ENCODE assay signal across 27 mouse cellular contexts in the genomic region with DNA sequence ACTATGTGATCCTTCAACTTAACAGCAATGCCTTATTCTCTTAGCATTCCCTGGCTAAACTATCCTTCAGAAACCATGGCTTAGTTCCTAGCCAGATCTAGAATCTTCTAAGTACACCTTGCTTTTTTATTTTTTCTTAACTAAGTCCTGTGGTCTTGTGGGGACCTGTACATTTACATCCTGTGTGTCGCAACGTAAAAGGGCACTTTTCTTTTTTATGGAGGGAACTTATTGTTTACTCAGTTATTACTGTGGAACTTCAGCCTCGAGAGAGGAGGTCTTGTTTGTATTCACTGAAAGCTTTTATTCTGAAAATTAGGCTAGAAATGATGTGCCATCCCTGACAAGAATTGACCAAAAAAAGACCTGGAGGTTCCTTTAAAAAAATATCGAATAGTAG. TPM values are rescaled to one million over a fixed set of nuclear protein-coding genes. Genes with fewer than 3 reads are reported as not detected.
DNase-seq lines count a peak whose midpoint lies in the region; ATAC-seq and TF ChIP-seq lines count a peak whose summit lies in the region.
"Had no signal": no experiment of that assay in that cellular context is flagged by ENCODE, and none has a peak within 500 bp of the region (broad histone marks: within the 10 kb centered on the region; RNA-seq: fewer than 3 reads in every experiment).

No protein-coding gene starts in this region.

- H3K9ac ChIP-seq in intestine, embryonic 15.5 days: no peak overlapping the region
- no peak overlapping the region for H3K9ac ChIP-seq in intestine, postnatal 0 days (ENCODE audit: low read depth, low read length)
- H3K9ac ChIP-seq in lung, embryonic 16.5 days (ENCODE audit: low read length): no peak overlapping the region
- no peak overlapping the region for H3K9ac ChIP-seq in midbrain, embryonic 11.5 days (ENCODE audit: low read length)
- H3K9ac ChIP-seq in midbrain, embryonic 16.5 days (ENCODE audit: low read depth, low read length): no peak overlapping the region
- no peak overlapping the region for H3K9ac ChIP-seq in intestine, embryonic 16.5 days (ENCODE audit: low read depth, low read length)
- H3K9ac ChIP-seq: embryonic facial prominence, embryonic 12.5 days; forebrain, embryonic 13.5 days; forebrain, embryonic 15.5 days had no signal

- peaks cover 6% of the 10 kb centered on the region for H3K27me3 ChIP-seq in intestine, embryonic 15.5 days (replicated peaks)
- H3K27me3 ChIP-seq in intestine, postnatal 0 days (replicated peaks; ENCODE audit: control insufficient read depth, insufficient read depth, low read length): 0 out of 2 replicates have a peak, but pooled peaks cover 8% of the 10 kb centered on the region
- peaks cover 11% of the 10 kb centered on the region for H3K27me3 ChIP-seq in lung, embryonic 16.5 days (ENCODE audit: control insufficient read depth, insufficient read depth, low read depth, low read length)
- H3K27me3 ChIP-seq in midbrain, embryonic 11.5 days (ENCODE audit: control insufficient read depth, insufficient read depth, low read length): peaks cover 40% of the 10 kb centered on the region
- H3K27me3 ChIP-seq in midbrain, embryonic 16.5 days (ENCODE audit: control insufficient read depth, insufficient read depth, low read depth, low read length): peaks cover 37% of the 10 kb centered on the region
- H3K27me3 ChIP-seq in intestine, embryonic 16.5 days (replicated peaks; ENCODE audit: control insufficient read depth, insufficient read depth, low read length): peaks cover 2% of the 10 kb centered on the region; the same call in 1 of the 2 replicates
- H3K27me3 ChIP-seq: CH12.LX had no signal

- H3K9me3 ChIP-seq in intestine, embryonic 15.5 days: no peaks in the 10 kb centered on the region
- no peaks in the 10 kb centered on the region for H3K9me3 ChIP-seq in intestine, postnatal 0 days (ENCODE audit: control insufficient read depth)
- H3K9me3 ChIP-seq in lung, embryonic 16.5 days (ENCODE audit: control insufficient read depth, low read length): no peaks in the 10 kb centered on the region
- no peaks in the 10 kb centered on the region for H3K9me3 ChIP-seq in midbrain, embryonic 11.5 days (ENCODE audit: control insufficient read depth, low read length)
- no peaks in the 10 kb centered on the region for H3K9me3 ChIP-seq in midbrain, embryonic 16.5 days (replicated peaks; ENCODE audit: control insufficient read depth, low read length, poor library complexity, severe bottlenecking)
- no peaks in the 10 kb centered on the region for H3K9me3 ChIP-seq in intestine, embryonic 16.5 days (ENCODE audit: control insufficient read depth, low read length)
- H3K9me3 ChIP-seq: embryonic facial prominence, embryonic 10.5 days; embryonic facial prominence, embryonic 12.5 days; forebrain, embryonic 13.5 days; forebrain, embryonic 15.5 days; G1E had no signal

- H3K27ac ChIP-seq in intestine, embryonic 15.5 days: no peak overlapping the region
- H3K27ac ChIP-seq in intestine, postnatal 0 days (ENCODE audit: low read depth, low read length): no peak overlapping the region
- 0 out of 2 replicates have a peak overlapping the region, but pooled peaks have one; percentile 41 for H3K27ac ChIP-seq in lung, embryonic 16.5 days (ENCODE audit: low read length)
- H3K27ac ChIP-seq in midbrain, embryonic 11.5 days (ENCODE audit: low read depth, low read length): no peak overlapping the region
- no peak overlapping the region for H3K27ac ChIP-seq in midbrain, embryonic 16.5 days (ENCODE audit: low read length)
- H3K27ac ChIP-seq in intestine, embryonic 16.5 days (ENCODE audit: low read length): no peak overlapping the region
- H3K27ac ChIP-seq: embryonic facial prominence, embryonic 10.5 days; embryonic facial prominence, embryonic 12.5 days; forebrain, embryonic 13.5 days; forebrain, embryonic 15.5 days had no signal

- no peak for TF ChIP-seq CTCF in intestine, postnatal 0 days (IDR thresholded peaks at IDR 0.05; ENCODE audit: low read depth)

- WGBS in intestine, embryonic 15.5 days: 45% methylated on average over 4 of the region's 4 CpGs
- WGBS in intestine, postnatal 0 days: 30% methylated on average over 4 of the region's 4 CpGs
- 42% methylated on average over 4 of the region's 4 CpGs for WGBS in lung, embryonic 16.5 days
- 89% methylated on average over 4 of the region's 4 CpGs for WGBS in midbrain, embryonic 11.5 days
- 87% methylated on average over 4 of the region's 4 CpGs for WGBS in midbrain, embryonic 16.5 days
- 49% methylated on average over 4 of the region's 4 CpGs for WGBS in intestine, embryonic 16.5 days

- no peaks in the 10 kb centered on the region for H3K4me1 ChIP-seq in intestine, embryonic 15.5 days (replicated peaks)
- H3K4me1 ChIP-seq in intestine, postnatal 0 days (replicated peaks; ENCODE audit: control insufficient read depth, insufficient read depth, low read length): no peaks in the 10 kb centered on the region
- H3K4me1 ChIP-seq in lung, embryonic 16.5 days (replicated peaks; ENCODE audit: control insufficient read depth, insufficient read depth, low read length): 0 out of 2 replicates have a peak, but pooled peaks cover 4% of the 10 kb centered on the region
- peaks cover 8% of the 10 kb centered on the region; the same call in 1 of the 2 replicates for H3K4me1 ChIP-seq in midbrain, embryonic 11.5 days (ENCODE audit: control insufficient read depth, insufficient read depth, low read length)
- H3K4me1 ChIP-seq in midbrain, embryonic 16.5 days (ENCODE audit: control insufficient read depth, insufficient read depth, low read length): peaks cover 5% of the 10 kb centered on the region
- H3K4me1 ChIP-seq in intestine, embryonic 16.5 days (ENCODE audit: control insufficient read depth, insufficient read depth, low read length): no peaks in the 10 kb centered on the region
- H3K4me1 ChIP-seq: embryonic facial prominence, embryonic 12.5 days had no signal

- 0 out of 2 replicates have a peak, but pooled peaks have one; percentile 66 for ATAC-seq in intestine, embryonic 15.5 days
- ATAC-seq in intestine, postnatal 0 days: no peak
- ATAC-seq in lung, embryonic 16.5 days (ENCODE audit: low read depth): no peak
- no peak for ATAC-seq in midbrain, embryonic 11.5 days (ENCODE audit: low FRiP score)
- no peak for ATAC-seq in midbrain, embryonic 16.5 days
- ATAC-seq in intestine, embryonic 16.5 days: peak; percentile 59; the same call in 1 of the 2 replicates
- ATAC-seq: activated CD4-positive, CD25-positive, alpha-beta regulatory T cell, adult 4 months; CD4-positive, CD25-positive, alpha-beta regulatory T cell, adult 4 months; forebrain, embryonic 13.5 days; forebrain, embryonic 15.5 days; Patski had no signal

- H3K4me2 ChIP-seq in intestine, embryonic 15.5 days (replicated peaks): no peak overlapping the region
- H3K4me2 ChIP-seq in intestine, postnatal 0 days (replicated peaks; ENCODE audit: low read depth): no peak overlapping the region
- no peak overlapping the region for H3K4me2 ChIP-seq in lung, embryonic 16.5 days (ENCODE audit: low read depth, low read length)
- H3K4me2 ChIP-seq in midbrain, embryonic 11.5 days: no peak overlapping the region
- H3K4me2 ChIP-seq in midbrain, embryonic 16.5 days (ENCODE audit: low read length): no peak overlapping the region
- no peak overlapping the region for H3K4me2 ChIP-seq in intestine, embryonic 16.5 days (ENCODE audit: low read depth, low read length)
- H3K4me2 ChIP-seq: embryonic facial prominence, embryonic 12.5 days; forebrain, embryonic 13.5 days; forebrain, embryonic 15.5 days had no signal

- H3K36me3 ChIP-seq in intestine, embryonic 15.5 days: no peaks in the 10 kb centered on the region
- no peaks in the 10 kb centered on the region for H3K36me3 ChIP-seq in intestine, postnatal 0 days (ENCODE audit: control insufficient read depth, insufficient read depth)
- no peaks in the 10 kb centered on the region for H3K36me3 ChIP-seq in lung, embryonic 16.5 days (ENCODE audit: control insufficient read depth, insufficient read depth, low read length)
- H3K36me3 ChIP-seq in midbrain, embryonic 11.5 days (ENCODE audit: control insufficient read depth, insufficient read depth, low read length): no peaks in the 10 kb centered on the region
- no peaks in the 10 kb centered on the region for H3K36me3 ChIP-seq in midbrain, embryonic 16.5 days (ENCODE audit: control insufficient read depth, insufficient read depth, low read length)
- no peaks in the 10 kb centered on the region for H3K36me3 ChIP-seq in intestine, embryonic 16.5 days (ENCODE audit: control insufficient read depth, insufficient read depth, low read length)
- H3K36me3 ChIP-seq: embryonic facial prominence, embryonic 10.5 days; embryonic facial prominence, embryonic 12.5 days; forebrain, embryonic 15.5 days; G1E had no signal

- no peak for DNase-seq in lung, adult 18-20 months
- DNase-seq in midbrain, embryonic 11.5 days (ENCODE audit: low spot score, missing footprints): peak; percentile 81
- DNase-seq in right cerebral cortex, adult 18-20 months: no peak
- DNase-seq: adrenal gland, adult 8-10 months; adrenal gland, postnatal 14 days; adrenal gland, postnatal 36 days; B cell, adult 2 months; cerebellum, adult 11-12 months; cerebellum, adult 2 months; cerebellum, adult 9-10 months; cerebellum, postnatal 10 days; cerebellum, postnatal 25 days had no signal

- no peak overlapping the region for H3K4me3 ChIP-seq in intestine, embryonic 15.5 days (replicated peaks)
- no peak overlapping the region for H3K4me3 ChIP-seq in intestine, postnatal 0 days (ENCODE audit: low read depth, low read length)
- no peak overlapping the region for H3K4me3 ChIP-seq in lung, embryonic 16.5 days (ENCODE audit: low read length)
- no peak overlapping the region for H3K4me3 ChIP-seq in midbrain, embryonic 11.5 days (ENCODE audit: low read depth, low read length)
- no peak overlapping the region for H3K4me3 ChIP-seq in midbrain, embryonic 16.5 days (ENCODE audit: low read depth, low read length)
- no peak overlapping the region for H3K4me3 ChIP-seq in intestine, embryonic 16.5 days (ENCODE audit: low read length)
- H3K4me3 ChIP-seq: embryonic facial prominence, embryonic 10.5 days; embryonic facial prominence, embryonic 12.5 days; forebrain, embryonic 13.5 days; forebrain, embryonic 15.5 days had no signal

RNA-seq across cellular contexts. Expression of gene Foxa1, which starts 18.4 kb away (rescaled TPM):
- 6.4 and 8.9 TPM in 2 replicates for polyA plus RNA-seq in intestine, embryonic 15.5 days (2015; fragmentation: Nextera tagmentation; extraction: Ambion mirVana)
- 3.7 and 4.0 TPM in 2 replicates for polyA plus RNA-seq in intestine, postnatal 0 days (2015; fragmentation: Nextera tagmentation; extraction: Ambion mirVana)
- polyA plus RNA-seq in lung, embryonic 16.5 days (2015; fragmentation: Nextera tagmentation; extraction: Ambion mirVana): 7.5 and 8.2 TPM in 2 replicates
- polyA plus RNA-seq in midbrain, embryonic 11.5 days (2014; fragmentation: Nextera tagmentation; extraction: Ambion mirVana): 6.8 and 10.5 TPM in 2 replicates
- 1.1 and 1.8 TPM in 2 replicates for polyA plus RNA-seq in midbrain, embryonic 16.5 days (2015; fragmentation: Nextera tagmentation; extraction: Ambion mirVana)
- 2.9 and 3.3 TPM in 2 replicates for polyA plus RNA-seq in intestine, embryonic 16.5 days (2015; fragmentation: Nextera tagmentation; extraction: Ambion mirVana)
- polyA plus RNA-seq: activated CD4-positive, CD25-positive, alpha-beta regulatory T cell, adult 4 months; CD4-positive, CD25-positive, alpha-beta regulatory T cell, adult 4 months; cortical plate, adult 2 months had no signal

RNA-seq across cellular contexts. Expression of gene Ttc6, which starts 35.6 kb away (rescaled TPM):
- 0.71 and 0.92 TPM in 2 replicates for polyA plus RNA-seq in intestine, embryonic 15.5 days (2015; fragmentation: Nextera tagmentation; extraction: Ambion mirVana)
- polyA plus RNA-seq in intestine, postnatal 0 days (2015; fragmentation: Nextera tagmentation; extraction: Ambion mirVana): 0.20 and 0.43 TPM in 2 replicates
- 3.0 and 5.1 TPM in 2 replicates for polyA plus RNA-seq in lung, embryonic 16.5 days (2015; fragmentation: Nextera tagmentation; extraction: Ambion mirVana)
- polyA plus RNA-seq in midbrain, embryonic 11.5 days (2014; fragmentation: Nextera tagmentation; extraction: Ambion mirVana): 2.6 and 2.9 TPM in 2 replicates
- polyA plus RNA-seq in midbrain, embryonic 16.5 days (2015; fragmentation: Nextera tagmentation; extraction: Ambion mirVana): 1.1 and 1.3 TPM in 2 replicates
- polyA plus RNA-seq in intestine, embryonic 16.5 days (2015; fragmentation: Nextera tagmentation; extraction: Ambion mirVana): 0.50 and 0.81 TPM in 2 replicates
- polyA plus RNA-seq: CD4-positive, CD25-positive, alpha-beta regulatory T cell, adult 4 months; cerebellum, adult 2 months had no signal

Comparison
In these comparisons a context has a peak if more than half of its experiments do, and no peak if none do; other contexts are left out.
1. ATAC-seq: peak in intestine, embryonic 15.5 days (single experiment) and intestine, embryonic 16.5 days (single experiment); none in intestine, postnatal 0 days (single experiment), lung, embryonic 16.5 days (single experiment), midbrain, embryonic 11.5 days (single experiment) and midbrain, embryonic 16.5 days (single experiment).